In the genomic region with DNA sequence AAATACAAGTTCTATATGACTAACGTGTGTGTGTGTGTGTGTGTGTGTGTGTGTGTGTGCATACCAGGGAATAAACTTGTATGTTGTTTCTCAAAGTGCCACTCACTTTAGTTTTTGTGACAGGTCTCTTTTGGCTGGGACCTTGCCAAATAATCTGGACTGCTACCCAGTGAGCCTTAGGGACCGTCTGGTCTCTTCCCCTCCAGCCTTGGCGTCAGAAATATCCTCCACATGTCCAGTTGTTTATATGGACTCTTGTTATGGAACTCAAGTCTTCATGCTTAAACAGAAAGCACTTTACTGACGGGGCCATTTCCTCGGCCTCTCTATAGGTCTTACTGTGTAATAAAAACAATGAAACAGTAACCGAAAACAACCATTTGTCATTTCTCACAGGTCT, we compare ENCODE assay signal across 16 mouse cellular contexts.
"Had no signal": no experiment of that assay in that cellular context is flagged by ENCODE, and none has a peak within 500 bp of the region (broad histone marks: within the 10 kb centered on the region; RNA-seq: fewer than 3 reads in every experiment).

No protein-coding gene starts in this region.

- H3K27me3 ChIP-seq: neural tube, embryonic 13.5 days; neural tube, embryonic 15.5 days; stomach, embryonic 15.5 days had no signal

- H3K4me3 ChIP-seq: neural tube, embryonic 13.5 days; neural tube, embryonic 15.5 days; stomach, embryonic 15.5 days had no signal

- H3K36me3 ChIP-seq: neural tube, embryonic 13.5 days; neural tube, embryonic 15.5 days; stomach, embryonic 15.5 days had no signal

- H3K9ac ChIP-seq: neural tube, embryonic 13.5 days; neural tube, embryonic 15.5 days; stomach, embryonic 15.5 days had no signal

- H3K4me2 ChIP-seq: neural tube, embryonic 13.5 days; neural tube, embryonic 15.5 days; stomach, embryonic 15.5 days had no signal

- H3K4me1 ChIP-seq: stomach, embryonic 15.5 days had no signal

- DNase-seq: retina, postnatal 1 day; right cerebral cortex, adult 18-20 months; right cerebral cortex, postnatal 14 days; right cerebral cortex, postnatal 25 days; right cerebral cortex, postnatal 4 days; spleen, adult 18-20 months; thymus, adult 18-20 months; thymus, adult 2 months; thymus, postnatal 14 days; thymus, postnatal 25 days; thymus, postnatal 36 days; thymus, postnatal 4 days had no signal

- H3K27ac ChIP-seq: neural tube, embryonic 13.5 days; neural tube, embryonic 15.5 days; stomach, embryonic 15.5 days; stomach, postnatal 0 days had no signal

- H3K9me3 ChIP-seq: neural tube, embryonic 13.5 days; neural tube, embryonic 15.5 days; stomach, embryonic 15.5 days had no signal
